Comparison of ENCODE assay signal across 8 mouse cellular contexts in genomic region chr17:37002364-37003330, GRCm38 (mm10). TPM values are rescaled to one million over a fixed set of nuclear protein-coding genes. Genes with fewer than 3 reads are reported as not detected.
DNase-seq lines count a peak whose midpoint lies in the region; ATAC-seq and TF ChIP-seq lines count a peak whose summit lies in the region.

No protein-coding gene starts in this region.

- TF ChIP-seq POLR2A in liver, adult 2 months (IDR thresholded peaks at IDR 0.05; ENCODE audit: extremely low read depth, insufficient read depth, low read length): no peak

- ATAC-seq in frontal cortex, adult (ENCODE audit: low TSS enrichment): peak; percentile 78
- ATAC-seq in hindbrain, postnatal 0 days: peak; percentile 91
- peak; percentile 86 for ATAC-seq in midbrain, postnatal 0 days (ENCODE audit: low FRiP score)

- TF ChIP-seq CTCF in hindbrain, postnatal 0 days (IDR thresholded peaks at IDR 0.05; ENCODE audit: low read depth): no peak
- TF ChIP-seq CTCF in liver, adult 2 months (IDR thresholded peaks at IDR 0.05; ENCODE audit: low read depth, low read length): no peak
- TF ChIP-seq CTCF in midbrain, postnatal 0 days (IDR thresholded peaks at IDR 0.05): no peak

- no peaks in the 10 kb centered on the region for H3K9me3 ChIP-seq in hindbrain, postnatal 0 days (ENCODE audit: low read length)
- no peaks in the 10 kb centered on the region for H3K9me3 ChIP-seq in midbrain, postnatal 0 days (ENCODE audit: low read length)

- H3K4me2 ChIP-seq in hindbrain, postnatal 0 days (ENCODE audit: low read depth, low read length): peak overlapping the region; percentile 64
- peak overlapping the region; percentile 71 for H3K4me2 ChIP-seq in midbrain, postnatal 0 days (ENCODE audit: low read depth, low read length, poor library complexity, severe bottlenecking)

- H3K4me1 ChIP-seq in hindbrain, postnatal 0 days (ENCODE audit: insufficient read depth, low read length): no peaks in the 10 kb centered on the region
- no peaks in the 10 kb centered on the region for H3K4me1 ChIP-seq in liver, adult 2 months (ENCODE audit: control insufficient read depth, insufficient read depth, low read length)
- no peaks in the 10 kb centered on the region for H3K4me1 ChIP-seq in midbrain, postnatal 0 days (ENCODE audit: insufficient read depth, low read length)

- WGBS in hindbrain, postnatal 0 days: under 1% methylated on average over 49 of the region's 49 CpGs
- WGBS in liver, adult 2 months: 3% methylated on average over 49 of the region's 49 CpGs
- WGBS in midbrain, postnatal 0 days: under 1% methylated on average over 49 of the region's 49 CpGs

- no peaks in the 10 kb centered on the region for H3K36me3 ChIP-seq in hindbrain, postnatal 0 days (ENCODE audit: insufficient read depth, low read length)
- no peaks in the 10 kb centered on the region for H3K36me3 ChIP-seq in liver, adult 2 months (ENCODE audit: control insufficient read depth, insufficient read depth, low read length)
- peaks cover 11% of the 10 kb centered on the region for H3K36me3 ChIP-seq in midbrain, postnatal 0 days (ENCODE audit: insufficient read depth, low read length)

- no peaks in the 10 kb centered on the region for H3K79me2 ChIP-seq in liver, adult 2 months (ENCODE audit: control insufficient read depth, insufficient read depth, low read length)

- peak overlapping the region; percentile 85 for H3K9ac ChIP-seq in hindbrain, postnatal 0 days (replicated peaks; ENCODE audit: low read length)
- peak overlapping the region; percentile 71 for H3K9ac ChIP-seq in liver, adult 2 months (ENCODE audit: low read depth, low read length)
- peak overlapping the region; percentile 95 for H3K9ac ChIP-seq in midbrain, postnatal 0 days (replicated peaks; ENCODE audit: low read length, poor library complexity, severe bottlenecking)

- peak; percentile 24 to 31 for DNase-seq in left cerebral cortex, adult 18-20 months (ENCODE audit: low spot score in 2 of 2)
- no peak for DNase-seq in left cerebral cortex, adult 11 months (ENCODE audit: low spot score)
- peak; percentile 35 for DNase-seq in cerebellum, adult 9-10 months
- peak; percentile 93 for DNase-seq in hindbrain, postnatal 0 days (ENCODE audit: low spot score)
- peak; percentile 22 for DNase-seq in liver, adult 2 months (ENCODE audit: extremely low read depth, low read depth, low spot score)
- DNase-seq in midbrain, postnatal 0 days (ENCODE audit: low spot score): peak; percentile 93
- DNase-seq in urinary bladder, postnatal 4 days (ENCODE audit: low spot score in 2 of 2): peak; percentile 43 to 63

- peak overlapping the region; percentile 90 for H3K27ac ChIP-seq in hindbrain, postnatal 0 days
- H3K27ac ChIP-seq in liver, adult 2 months (replicated peaks; ENCODE audit: insufficient read depth, low read depth, low read length): no peak overlapping the region
- H3K27ac ChIP-seq in midbrain, postnatal 0 days (ENCODE audit: low read depth, low read length): peak overlapping the region; percentile 99

- H3K27me3 ChIP-seq in hindbrain, postnatal 0 days (ENCODE audit: insufficient read depth, low read length): no peaks in the 10 kb centered on the region
- 0 out of 2 replicates have a peak, but pooled peaks cover 5% of the 10 kb centered on the region for H3K27me3 ChIP-seq in liver, adult 2 months (ENCODE audit: control insufficient read depth, insufficient read depth, low read length)
- H3K27me3 ChIP-seq in midbrain, postnatal 0 days (ENCODE audit: insufficient read depth, low read length): no peaks in the 10 kb centered on the region

- H3K4me3 ChIP-seq in hindbrain, postnatal 0 days (ENCODE audit: low read length): peak overlapping the region; percentile 58
- peak overlapping the region; percentile 57 for H3K4me3 ChIP-seq in liver, adult 2 months (ENCODE audit: insufficient read depth, low read depth, low read length)
- peak overlapping the region; percentile 74 for H3K4me3 ChIP-seq in midbrain, postnatal 0 days (ENCODE audit: low read depth, low read length)

RNA-seq across cellular contexts. Expression of gene Zfp57, which starts 1.7 kb away (rescaled TPM):
- total RNA-seq in left cerebral cortex, adult 18-20 months (2021): 10 to 100 TPM; 12.2 to 12.3 TPM
- 118 and 137 TPM in 2 replicates for total RNA-seq in hindbrain, postnatal 0 days (2014; rRNA removed)
- 118 and 129 TPM in 2 replicates for polyA plus RNA-seq in hindbrain, postnatal 0 days (2015; fragmentation: Nextera tagmentation; extraction: Ambion mirVana)
- total RNA-seq in liver, adult 2 months (2014; rRNA removed): 0.65 and 1.0 TPM in 2 replicates
- 0.26 and 0.59 TPM in 2 replicates for polyA plus RNA-seq in liver, adult 2 months (2012; rRNA removed)
- 140 and 182 TPM in 2 replicates for total RNA-seq in midbrain, postnatal 0 days (2014; rRNA removed)
- polyA plus RNA-seq in midbrain, postnatal 0 days (2015; fragmentation: Nextera tagmentation; extraction: Ambion mirVana): 166 and 171 TPM in 2 replicates

RNA-seq across cellular contexts. Expression of gene H2-M5, which starts 13.3 kb away (rescaled TPM):
- 1 to 10 TPM; 1.1 to 1.4 TPM for total RNA-seq in left cerebral cortex, adult 18-20 months (2021)
- 0.97 and 2.5 TPM in 2 replicates for total RNA-seq in hindbrain, postnatal 0 days (2014; rRNA removed)
- 1.1 and 1.9 TPM in 2 replicates for polyA plus RNA-seq in hindbrain, postnatal 0 days (2015; fragmentation: Nextera tagmentation; extraction: Ambion mirVana)
- not detected in 2 replicates for total RNA-seq in liver, adult 2 months (2014; rRNA removed)
- polyA plus RNA-seq in liver, adult 2 months (2012; rRNA removed): not detected in 2 replicates
- 2.0 and 4.3 TPM in 2 replicates for total RNA-seq in midbrain, postnatal 0 days (2014; rRNA removed)
- polyA plus RNA-seq in midbrain, postnatal 0 days (2015; fragmentation: Nextera tagmentation; extraction: Ambion mirVana): 1.3 and 1.6 TPM in 2 replicates

RNA-seq across cellular contexts. Expression of gene Mog, which starts 20.6 kb away (rescaled TPM):
- total RNA-seq in left cerebral cortex, adult 18-20 months (2021): 10 to 100 TPM; 21.3 to 24.8 TPM
- total RNA-seq in hindbrain, postnatal 0 days (2014; rRNA removed): 0.52 TPM in 1 of 2 replicates, not detected in the other
- 1.5 and 1.7 TPM in 2 replicates for polyA plus RNA-seq in hindbrain, postnatal 0 days (2015; fragmentation: Nextera tagmentation; extraction: Ambion mirVana)
- not detected in 2 replicates for total RNA-seq in liver, adult 2 months (2014; rRNA removed)
- not detected in 2 replicates for polyA plus RNA-seq in liver, adult 2 months (2012; rRNA removed)
- not detected in 2 replicates for total RNA-seq in midbrain, postnatal 0 days (2014; rRNA removed)
- 0.95 and 1.1 TPM in 2 replicates for polyA plus RNA-seq in midbrain, postnatal 0 days (2015; fragmentation: Nextera tagmentation; extraction: Ambion mirVana)

RNA-seq across cellular contexts. Expression of gene 2410137M14Rik, which starts 21.6 kb away (rescaled TPM):
- under 1 TPM; 0.40 to 0.58 TPM for total RNA-seq in left cerebral cortex, adult 18-20 months (2021)
- not detected in 2 replicates for total RNA-seq in hindbrain, postnatal 0 days (2014; rRNA removed)
- polyA plus RNA-seq in hindbrain, postnatal 0 days (2015; fragmentation: Nextera tagmentation; extraction: Ambion mirVana): 0.23 and 0.26 TPM in 2 replicates
- not detected in 2 replicates for total RNA-seq in liver, adult 2 months (2014; rRNA removed)
- not detected in 2 replicates for polyA plus RNA-seq in liver, adult 2 months (2012; rRNA removed)
- total RNA-seq in midbrain, postnatal 0 days (2014; rRNA removed): not detected in 2 replicates
- 0.39 and 0.52 TPM in 2 replicates for polyA plus RNA-seq in midbrain, postnatal 0 days (2015; fragmentation: Nextera tagmentation; extraction: Ambion mirVana)

RNA-seq across cellular contexts. Expression of gene Gabbr1, which starts 43.1 kb away (rescaled TPM):
- 100 to 1,000 TPM; 685 to 702 TPM for total RNA-seq in left cerebral cortex, adult 18-20 months (2021)
- total RNA-seq in hindbrain, postnatal 0 days (2014; rRNA removed): 519 and 527 TPM in 2 replicates
- polyA plus RNA-seq in hindbrain, postnatal 0 days (2015; fragmentation: Nextera tagmentation; extraction: Ambion mirVana): 93.4 and 98.3 TPM in 2 replicates
- 1.2 and 1.9 TPM in 2 replicates for total RNA-seq in liver, adult 2 months (2014; rRNA removed)
- 1.4 and 3.2 TPM in 2 replicates for polyA plus RNA-seq in liver, adult 2 months (2012; rRNA removed)
- 633 and 639 TPM in 2 replicates for total RNA-seq in midbrain, postnatal 0 days (2014; rRNA removed)
- polyA plus RNA-seq in midbrain, postnatal 0 days (2015; fragmentation: Nextera tagmentation; extraction: Ambion mirVana): 111 and 116 TPM in 2 replicates

Comparison
In these comparisons a context has a peak if more than half of its experiments do, and no peak if none do; other contexts are left out.
1. RNA of gene Mog, which starts 20.6 kb away (total RNA-seq): 21.3 to 24.8 TPM in left cerebral cortex, adult 18-20 months; 0.52 TPM in hindbrain, postnatal 0 days, not detected in midbrain, postnatal 0 days and not detected in liver, adult 2 months; every median in the first group is over 10 times any median in the second.
2. Peak in every context shown above with its lines, with median percentiles within 50 percentile points of each other: ATAC-seq, H3K4me3 ChIP-seq and H3K9ac ChIP-seq.